Mouse (Mus musculus): Measurements from ENCODE around the gene Limk2. TPM values are rescaled to one million over a fixed set of nuclear protein-coding genes. Genes with fewer than 3 reads are reported as not detected.

Gene Limk2
- polyA plus RNA-seq, 1 experiment from 2014 or later: 63.8 TPM

GRCm38 (mm10) chr11:3403024-3403423 lies 6.0 kb downstream of the Limk2 start:
- Histone ChIP-seq H3K27me3 (replicated peaks; ENCODE audit: control insufficient read depth, insufficient read depth, low read length) (no peaks in the 10 kb centered on the region), H3K4me2 (ENCODE audit: low read depth, low read length) (no peak overlapping the region)
- 77% methylated on average over 3 of the region's 3 CpGs for WGBS

GRCm38 (mm10) chr11:3398318-3398717 lies 10.7 kb downstream of the Limk2 start:
- DNase-seq (ENCODE audit: low spot score): no peak
- Histone ChIP-seq H3K4me3 (ENCODE audit: low read depth, low read length) (no peak overlapping the region), H3K4me1 (ENCODE audit: control insufficient read depth, insufficient read depth, low read length) (no peaks in the 10 kb centered on the region), H3K27me3 (replicated peaks; ENCODE audit: control insufficient read depth, insufficient read depth, low read length) (no peaks in the 10 kb centered on the region), H3K9me3 (ENCODE audit: control insufficient read depth, low read length) (no peaks in the 10 kb centered on the region), H3K9ac (ENCODE audit: low read depth, low read length) (no peak overlapping the region), H3K4me2 (ENCODE audit: low read depth, low read length) (no peak overlapping the region), H3K36me3 (ENCODE audit: control insufficient read depth, insufficient read depth, low read length) (no peaks in the 10 kb centered on the region; the same call in 1 of the 2 replicates), H3K27ac (replicated peaks; ENCODE audit: low read depth, low read length) (no peak overlapping the region)
- no peak for ATAC-seq (ENCODE audit: low read depth)
- 81% methylated on average over 1 of the region's 1 CpGs for WGBS

More at GRCm38 (mm10) chr11:3403024-3403423, 6.0 kb downstream of the Limk2 start:
- DNase-seq (ENCODE audit: low spot score) (no peak), ATAC-seq (ENCODE audit: low read depth) (no peak)
- Histone ChIP-seq H3K9ac (ENCODE audit: low read depth, low read length) (no peak overlapping the region), H3K4me1 (ENCODE audit: control insufficient read depth, insufficient read depth, low read length) (0 out of 2 replicates have a peak, but pooled peaks cover 5% of the 10 kb centered on the region), H3K27ac (replicated peaks; ENCODE audit: low read depth, low read length) (no peak overlapping the region), H3K9me3 (ENCODE audit: control insufficient read depth, low read length) (no peaks in the 10 kb centered on the region), H3K4me3 (ENCODE audit: low read depth, low read length) (no peak overlapping the region), H3K36me3 (ENCODE audit: control insufficient read depth, insufficient read depth, low read length) (no peaks in the 10 kb centered on the region)

- Histone ChIP-seq H3K4me3 (ENCODE audit: low read depth, low read length) (no peak overlapping the region), H3K9ac (ENCODE audit: low read depth, low read length) (no peak overlapping the region), H3K9me3 (ENCODE audit: control insufficient read depth, low read length) (no peaks in the 10 kb centered on the region), H3K36me3 (ENCODE audit: control insufficient read depth, insufficient read depth, low read length) (no peaks in the 10 kb centered on the region; the same call in 1 of the 2 replicates), H3K4me1 (ENCODE audit: control insufficient read depth, insufficient read depth, low read length) (no peaks in the 10 kb centered on the region; the same call in 1 of the 2 replicates), H3K27ac (replicated peaks; ENCODE audit: low read depth, low read length) (no peak overlapping the region), H3K4me2 (ENCODE audit: low read depth, low read length) (no peak overlapping the region), H3K27me3 (replicated peaks; ENCODE audit: control insufficient read depth, insufficient read depth, low read length) (no peaks in the 10 kb centered on the region)
- ATAC-seq (ENCODE audit: low read depth) (no peak), DNase-seq (ENCODE audit: low spot score) (no peak)
- 73% methylated on average over 8 of the region's 8 CpGs for WGBS
Measured at GRCm38 (mm10) chr11:3396562-3396961, 12.4 kb downstream of the Limk2 start.

- DNase-seq (ENCODE audit: low spot score) (no peak), ATAC-seq (ENCODE audit: low read depth) (no peak)
- no peaks in the 10 kb centered on the region for H3K27me3 ChIP-seq (replicated peaks; ENCODE audit: control insufficient read depth, insufficient read depth, low read length)
- no peaks in the 10 kb centered on the region; the same call in 1 of the 2 replicates for H3K36me3 ChIP-seq (ENCODE audit: control insufficient read depth, insufficient read depth, low read length)
- no peak overlapping the region for H3K4me2 ChIP-seq (ENCODE audit: low read depth, low read length)
- no peaks in the 10 kb centered on the region; the same call in 1 of the 2 replicates for H3K4me1 ChIP-seq (ENCODE audit: control insufficient read depth, insufficient read depth, low read length)
- no peak overlapping the region for H3K4me3 ChIP-seq (ENCODE audit: low read depth, low read length)
- no peak overlapping the region for H3K9ac ChIP-seq (ENCODE audit: low read depth, low read length)
- WGBS: 79% methylated on average over 3 of the region's 3 CpGs
- no peak overlapping the region for H3K27ac ChIP-seq (replicated peaks; ENCODE audit: low read depth, low read length)
- H3K9me3 ChIP-seq (ENCODE audit: control insufficient read depth, low read length): no peaks in the 10 kb centered on the region
Measured at GRCm38 (mm10) chr11:3396091-3396490, 12.9 kb downstream of the Limk2 start.

- WGBS: 30% methylated on average over 5 of the region's 5 CpGs
- H3K4me3 ChIP-seq (ENCODE audit: low read depth, low read length): no peak overlapping the region
- ATAC-seq (ENCODE audit: low read depth): peak; percentile 78; the same call in 1 of the 2 replicates
- no peaks in the 10 kb centered on the region; the same call in 1 of the 2 replicates for H3K4me1 ChIP-seq (ENCODE audit: control insufficient read depth, insufficient read depth, low read length)
- no peaks in the 10 kb centered on the region; the same call in 1 of the 2 replicates for H3K36me3 ChIP-seq (ENCODE audit: control insufficient read depth, insufficient read depth, low read length)
- 0 out of 2 replicates have a peak overlapping the region, but pooled peaks have one; percentile 21 for H3K27ac ChIP-seq (replicated peaks; ENCODE audit: low read depth, low read length)
- DNase-seq (ENCODE audit: low spot score): no peak
- H3K9me3 ChIP-seq (ENCODE audit: control insufficient read depth, low read length): no peaks in the 10 kb centered on the region
- no peaks in the 10 kb centered on the region for H3K27me3 ChIP-seq (replicated peaks; ENCODE audit: control insufficient read depth, insufficient read depth, low read length)
- no peak overlapping the region for H3K4me2 ChIP-seq (ENCODE audit: low read depth, low read length)
- H3K9ac ChIP-seq (ENCODE audit: low read depth, low read length): no peak overlapping the region
Measured at GRCm38 (mm10) chr11:3394520-3394919, 14.5 kb downstream of the Limk2 start.

GRCm38 (mm10) chr11:3392526-3392925 lies 16.5 kb downstream of the Limk2 start:
- peak; percentile 45 for DNase-seq (ENCODE audit: low spot score)
- Histone ChIP-seq H3K9me3 (ENCODE audit: control insufficient read depth, low read length) (no peaks in the 10 kb centered on the region), H3K36me3 (ENCODE audit: control insufficient read depth, insufficient read depth, low read length) (no peaks in the 10 kb centered on the region; the same call in 1 of the 2 replicates), H3K4me3 (ENCODE audit: low read depth, low read length) (no peak overlapping the region), H3K27ac (replicated peaks; ENCODE audit: low read depth, low read length) (0 out of 2 replicates have a peak overlapping the region, but pooled peaks have one; percentile 15), H3K4me2 (ENCODE audit: low read depth, low read length) (no peak overlapping the region), H3K4me1 (ENCODE audit: control insufficient read depth, insufficient read depth, low read length) (no peaks in the 10 kb centered on the region; the same call in 1 of the 2 replicates), H3K9ac (ENCODE audit: low read depth, low read length) (no peak overlapping the region), H3K27me3 (replicated peaks; ENCODE audit: control insufficient read depth, insufficient read depth, low read length) (no peaks in the 10 kb centered on the region)
- 82% methylated on average over 8 of the region's 8 CpGs for WGBS
- peak; percentile 51; the same call in 1 of the 2 replicates for ATAC-seq (ENCODE audit: low read depth)

GRCm38 (mm10) chr11:3390789-3391188 lies 18.2 kb downstream of the Limk2 start:
- no peaks in the 10 kb centered on the region; the same call in 1 of the 2 replicates for H3K4me1 ChIP-seq (ENCODE audit: control insufficient read depth, insufficient read depth, low read length)
- no peaks in the 10 kb centered on the region; the same call in 1 of the 2 replicates for H3K36me3 ChIP-seq (ENCODE audit: control insufficient read depth, insufficient read depth, low read length)
- no peaks in the 10 kb centered on the region for H3K9me3 ChIP-seq (ENCODE audit: control insufficient read depth, low read length)
- no peak for ATAC-seq (ENCODE audit: low read depth)
- H3K4me2 ChIP-seq (ENCODE audit: low read depth, low read length): no peak overlapping the region
- H3K4me3 ChIP-seq (ENCODE audit: low read depth, low read length): no peak overlapping the region
- no peak overlapping the region for H3K27ac ChIP-seq (replicated peaks; ENCODE audit: low read depth, low read length)
- no peak overlapping the region for H3K9ac ChIP-seq (ENCODE audit: low read depth, low read length)
- no peak for DNase-seq (ENCODE audit: low spot score)
- H3K27me3 ChIP-seq (replicated peaks; ENCODE audit: control insufficient read depth, insufficient read depth, low read length): no peaks in the 10 kb centered on the region
- 82% methylated on average over 5 of the region's 5 CpGs for WGBS

- Histone ChIP-seq H3K4me3 (ENCODE audit: low read depth, low read length) (no peak overlapping the region), H3K27ac (replicated peaks; ENCODE audit: low read depth, low read length) (no peak overlapping the region), H3K4me1 (ENCODE audit: control insufficient read depth, insufficient read depth, low read length) (no peaks in the 10 kb centered on the region; the same call in 1 of the 2 replicates), H3K9ac (ENCODE audit: low read depth, low read length) (no peak overlapping the region), H3K4me2 (ENCODE audit: low read depth, low read length) (no peak overlapping the region), H3K9me3 (ENCODE audit: control insufficient read depth, low read length) (no peaks in the 10 kb centered on the region), H3K27me3 (replicated peaks; ENCODE audit: control insufficient read depth, insufficient read depth, low read length) (no peaks in the 10 kb centered on the region), H3K36me3 (ENCODE audit: control insufficient read depth, insufficient read depth, low read length) (no peaks in the 10 kb centered on the region; the same call in 1 of the 2 replicates)
- DNase-seq (ENCODE audit: low spot score) (no peak), ATAC-seq (ENCODE audit: low read depth) (no peak)
- 53% methylated on average over 4 of the region's 5 CpGs for WGBS
Measured at GRCm38 (mm10) chr11:3389996-3390395, 19.0 kb downstream of the Limk2 start.
